Mouse (Mus musculus) lung, embryonic 15.5 days (tissue): Measurements from ENCODE around the gene Pced1b. TPM values are rescaled to one million over a fixed set of nuclear protein-coding genes. Genes with fewer than 3 reads are reported as not detected.

Source experiments
- ATAC-seq: fragments of 200-750 bp; cut with Nextera tagmentation; 2 replicates; pipeline ENCODE4 v1.8.0; 2017; ENCODE audit warnings: moderate number of reproducible peaks, borderline replicate concordance; ENCODE audit not compliant: low FRiP score, low TSS enrichment; ENCODE audit errors: extremely low read depth
- H3K27ac ChIP-seq: fragments of 300-500 bp; sonication (generic); 2 replicates; pipeline ENCODE4 v1.5.1; 2015; ENCODE audit warnings: moderate library complexity, mild to moderate bottlenecking, inconsistent platforms
- H3K27me3 ChIP-seq: fragments of 300-500 bp; sonication (generic); 2 replicates; pipeline ENCODE4 v1.6.1; 2015; ENCODE audit warnings: inconsistent platforms
- H3K36me3 ChIP-seq: fragments of 300-500 bp; sonication (generic); 2 replicates; pipeline ENCODE4 v1.6.1; 2015; ENCODE audit warnings: inconsistent platforms
- H3K4me1 ChIP-seq: fragments of 300-500 bp; sonication (generic); 2 replicates; pipeline ENCODE4 v1.6.1; 2015; ENCODE audit warnings: inconsistent platforms
- H3K4me2 ChIP-seq: fragments of 300-500 bp; sonication (generic); 2 replicates; pipeline ENCODE4 v1.6.1; 2015; ENCODE audit warnings: inconsistent platforms, mild to moderate bottlenecking, moderate library complexity
- H3K4me3 ChIP-seq: fragments of 300-500 bp; sonication (generic); 2 replicates; pipeline ENCODE4 v1.5.1; 2015; ENCODE audit warnings: mild to moderate bottlenecking, inconsistent platforms
- H3K9ac ChIP-seq: fragments of 300-500 bp; sonication (generic); 2 replicates; pipeline ENCODE4 v1.6.1; 2015; ENCODE audit warnings: inconsistent platforms
- H3K9me3 ChIP-seq: fragments of 300-500 bp; sonication (generic); 2 replicates; pipeline ENCODE4 v1.6.1; 2016; ENCODE audit warnings: inconsistent platforms
- WGBS: fragments of 180-500 bp; shearing (Covaris S2); methylation state at CpG from one replicate; pipeline ENCODE4 v1.1.7; 2015; 5-methylcytosine and 5-hydroxymethylcytosine counted together
- polyA plus RNA-seq: library from polyadenylated mRNA; unstranded; fragments of >200 nt; fragmentation: Nextera tagmentation; extraction: Ambion mirVana; gene quantifications from 2 replicates; pipeline ENCODE4 v1.2.1, GENCODE M21; 2015

Gene Pced1b
- polyA plus RNA-seq, 1 experiment from 2014 or later: 5.3 TPM

DNA sequence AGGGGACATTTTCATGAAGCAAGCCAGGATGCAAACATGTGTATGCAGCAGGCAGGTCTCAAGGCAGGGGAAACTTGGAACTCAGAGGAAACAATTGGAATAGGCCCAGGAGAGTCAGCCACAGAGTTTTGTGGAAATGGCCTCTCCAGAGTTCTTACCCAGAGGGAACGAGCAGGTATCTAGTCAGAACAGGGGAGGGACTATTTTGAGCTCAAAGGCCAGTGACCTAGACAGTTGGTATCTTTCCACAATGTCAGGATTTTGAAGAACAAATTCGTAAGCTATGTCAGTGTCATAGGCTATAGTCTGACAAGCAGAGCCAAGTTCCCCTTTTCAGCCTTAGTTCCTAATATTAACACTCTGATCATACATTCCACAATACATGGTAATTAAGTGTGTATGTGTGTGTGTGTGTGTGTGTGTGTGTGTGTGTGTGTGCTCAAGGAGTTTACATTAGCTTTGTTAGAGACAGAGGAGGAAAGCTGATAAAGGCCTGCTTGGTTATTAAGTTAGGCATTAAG is 168.6 kb downstream of the Pced1b start:
- 0 out of 2 replicates have a peak overlapping the region, but pooled peaks have one; percentile 7 for H3K27ac ChIP-seq
- H3K4me1 ChIP-seq: peaks cover 2% of the 10 kb centered on the region; the same call in 1 of the 2 replicates
- H3K27me3 ChIP-seq: no peaks in the 10 kb centered on the region
- no peak for ATAC-seq
- no peak overlapping the region for H3K4me2 ChIP-seq
- H3K9me3 ChIP-seq: no peaks in the 10 kb centered on the region
- 46% methylated on average over 2 of the region's 2 CpGs for WGBS
- no peak overlapping the region for H3K4me3 ChIP-seq
- no peaks in the 10 kb centered on the region for H3K36me3 ChIP-seq
- no peak overlapping the region for H3K9ac ChIP-seq

- H3K4me3 ChIP-seq: no peak overlapping the region
- H3K4me1 ChIP-seq: peaks cover under 1% of the 10 kb centered on the region; the same call in 1 of the 2 replicates
- WGBS: 92% methylated on average over 2 of the region's 2 CpGs
- H3K27ac ChIP-seq: no peak overlapping the region
- H3K27me3 ChIP-seq: no peaks in the 10 kb centered on the region
- no peaks in the 10 kb centered on the region for H3K9me3 ChIP-seq
- no peaks in the 10 kb centered on the region for H3K36me3 ChIP-seq
- no peak overlapping the region for H3K9ac ChIP-seq
- H3K4me2 ChIP-seq: no peak overlapping the region
- no peak for ATAC-seq
Observed at GRCm38 (mm10) chr15:97420292-97420691, 173.4 kb downstream of the Pced1b start.

- H3K4me1 ChIP-seq: no peaks in the 10 kb centered on the region
- H3K27me3 ChIP-seq: no peaks in the 10 kb centered on the region
- H3K4me3 ChIP-seq: no peak overlapping the region
- no peak for ATAC-seq
- no peak overlapping the region for H3K27ac ChIP-seq
- no peak overlapping the region for H3K4me2 ChIP-seq
- no peaks in the 10 kb centered on the region for H3K9me3 ChIP-seq
- H3K9ac ChIP-seq: no peak overlapping the region
- no peaks in the 10 kb centered on the region for H3K36me3 ChIP-seq
- WGBS: 69% methylated on average over 3 of the region's 3 CpGs
Observed at GRCm38 (mm10) chr15:97421533-97421932, 174.6 kb downstream of the Pced1b start.

- H3K9ac ChIP-seq: no peak overlapping the region
- H3K4me3 ChIP-seq: no peak overlapping the region
- no peak overlapping the region for H3K27ac ChIP-seq
- H3K4me1 ChIP-seq: no peaks in the 10 kb centered on the region
- no peak for ATAC-seq
- no peaks in the 10 kb centered on the region for H3K27me3 ChIP-seq
- no peaks in the 10 kb centered on the region for H3K36me3 ChIP-seq
- WGBS: 62% methylated on average over 4 of the region's 4 CpGs
- no peak overlapping the region for H3K4me2 ChIP-seq
- H3K9me3 ChIP-seq: no peaks in the 10 kb centered on the region
Observed at GRCm38 (mm10) chr15:97422212-97422944, 175.5 kb downstream of the Pced1b start.

- H3K9me3 ChIP-seq: no peaks in the 10 kb centered on the region
- no peak for ATAC-seq
- H3K9ac ChIP-seq: no peak overlapping the region
- 48% methylated on average over 7 of the region's 7 CpGs for WGBS
- H3K4me2 ChIP-seq: no peak overlapping the region
- no peaks in the 10 kb centered on the region for H3K4me1 ChIP-seq
- no peaks in the 10 kb centered on the region for H3K36me3 ChIP-seq
- no peak overlapping the region for H3K4me3 ChIP-seq
- H3K27me3 ChIP-seq: no peaks in the 10 kb centered on the region
- H3K27ac ChIP-seq: no peak overlapping the region
Observed at GRCm38 (mm10) chr15:97424375-97424774, 177.5 kb downstream of the Pced1b start.

DNA sequence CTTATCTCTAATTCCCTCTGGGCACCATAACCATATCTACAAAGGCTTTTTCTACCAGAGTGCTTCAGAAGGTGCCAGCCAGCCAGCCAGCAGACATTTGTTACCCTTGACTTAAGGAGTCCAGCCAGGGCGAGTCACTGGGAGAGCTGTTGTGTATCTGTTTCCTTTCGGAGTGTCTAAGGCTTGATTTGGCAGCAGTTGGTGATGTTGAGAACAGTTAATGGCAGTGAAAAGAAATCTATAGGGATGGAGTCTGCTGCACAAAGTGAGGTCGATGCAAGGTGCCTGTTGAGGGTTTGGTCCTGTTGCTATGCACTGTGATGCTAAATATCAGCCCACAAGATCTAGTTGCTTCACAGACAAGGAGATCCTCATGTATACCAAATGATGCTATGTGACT is 178.1 kb downstream of the Pced1b start:
- no peaks in the 10 kb centered on the region for H3K9me3 ChIP-seq
- no peak overlapping the region for H3K4me2 ChIP-seq
- no peaks in the 10 kb centered on the region for H3K27me3 ChIP-seq
- ATAC-seq: no peak
- H3K4me1 ChIP-seq: no peaks in the 10 kb centered on the region
- no peak overlapping the region for H3K27ac ChIP-seq
- H3K4me3 ChIP-seq: no peak overlapping the region
- no peak overlapping the region for H3K9ac ChIP-seq
- 78% methylated on average over 3 of the region's 3 CpGs for WGBS
- no peaks in the 10 kb centered on the region for H3K36me3 ChIP-seq

- WGBS: 78% methylated on average over 12 of the region's 12 CpGs
- no peak overlapping the region for H3K4me3 ChIP-seq
- H3K9ac ChIP-seq: no peak overlapping the region
- no peaks in the 10 kb centered on the region for H3K36me3 ChIP-seq
- no peaks in the 10 kb centered on the region for H3K9me3 ChIP-seq
- no peaks in the 10 kb centered on the region for H3K27me3 ChIP-seq
- no peaks in the 10 kb centered on the region for H3K4me1 ChIP-seq
- no peak for ATAC-seq
- no peak overlapping the region for H3K4me2 ChIP-seq
- H3K27ac ChIP-seq: no peak overlapping the region
Observed at GRCm38 (mm10) chr15:97429201-97429900, 182.4 kb downstream of the Pced1b start.

DNA sequence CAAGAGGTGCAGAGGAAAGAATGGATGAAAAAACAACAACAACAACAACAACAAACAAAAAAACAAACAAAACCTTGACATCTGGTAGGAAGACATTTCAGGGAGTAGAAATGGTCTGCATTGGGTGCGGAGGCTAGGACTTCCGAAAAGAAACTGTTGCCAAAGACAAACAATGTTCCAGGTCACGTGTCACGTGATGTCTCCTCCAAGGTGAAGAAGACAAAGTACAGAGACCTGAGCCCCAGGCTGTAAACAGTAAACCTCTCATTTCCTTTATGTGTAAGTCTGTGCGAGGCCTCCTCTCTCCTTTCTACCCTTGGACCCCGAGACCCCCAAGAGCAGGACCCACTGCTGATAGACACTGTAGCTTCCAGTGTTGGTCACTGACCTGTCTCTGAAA is 184.6 kb downstream of the Pced1b start:
- Histone ChIP-seq H3K9ac (no peak overlapping the region), H3K27ac (no peak overlapping the region), H3K9me3 (no peaks in the 10 kb centered on the region), H3K36me3 (no peaks in the 10 kb centered on the region), H3K4me3 (no peak overlapping the region), H3K4me2 (no peak overlapping the region), H3K27me3 (no peaks in the 10 kb centered on the region), H3K4me1 (no peaks in the 10 kb centered on the region)
- WGBS: 83% methylated on average over 6 of the region's 6 CpGs
- no peak for ATAC-seq

DNA sequence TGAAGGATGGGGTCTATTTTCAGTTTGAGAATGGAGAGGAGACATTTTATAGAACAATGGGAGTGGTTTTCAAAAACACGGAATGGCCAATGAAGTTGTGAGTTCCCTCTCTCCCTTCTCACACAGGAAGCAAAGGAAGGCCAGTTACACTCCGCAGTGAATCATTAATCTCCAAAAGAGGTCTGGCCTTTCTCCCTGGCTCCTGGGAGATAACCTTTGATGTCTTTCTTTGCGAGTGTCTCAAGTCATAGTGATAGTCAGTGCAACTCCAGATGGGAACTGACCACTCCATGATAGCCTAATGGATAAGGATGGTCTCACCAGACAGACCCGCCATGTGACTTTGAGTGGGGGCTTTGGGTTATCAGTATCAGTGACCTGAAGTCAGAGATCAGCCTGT is 185.3 kb downstream of the Pced1b start:
- Histone ChIP-seq H3K36me3 (no peaks in the 10 kb centered on the region), H3K9ac (no peak overlapping the region), H3K4me2 (no peak overlapping the region), H3K4me1 (no peaks in the 10 kb centered on the region), H3K27me3 (no peaks in the 10 kb centered on the region), H3K27ac (no peak overlapping the region), H3K4me3 (no peak overlapping the region), H3K9me3 (no peaks in the 10 kb centered on the region)
- ATAC-seq: no peak
- 25% methylated on average over 4 of the region's 4 CpGs for WGBS

Other genes starting within 250 kb of the Pced1b start
- 70.0 and 74.0 TPM in 2 replicates for gene Slc38a4, start 191.2 kb upstream of the Pced1b start, polyA plus RNA-seq
- 5.5 and 6.0 TPM in 2 replicates for gene Amigo2, start 180 bp downstream of the Pced1b start, polyA plus RNA-seq